Mouse (Mus musculus) B cell, adult 67 days (primary cell): Measurements from ENCODE around the gene Tmed6. TPM values are rescaled to one million over a fixed set of nuclear protein-coding genes. Genes with fewer than 3 reads are reported as not detected.

ENCODE experiments used
- total RNA-seq, 2 experiments: library from RNA; stranded (reverse); gene quantifications; 4 replicates each; pipeline ENCODE4 v1.2.4; 2023

The Tmed6 gene
- 1 to 10 TPM; 1.6 to 1.7 TPM for total RNA-seq

DNA sequence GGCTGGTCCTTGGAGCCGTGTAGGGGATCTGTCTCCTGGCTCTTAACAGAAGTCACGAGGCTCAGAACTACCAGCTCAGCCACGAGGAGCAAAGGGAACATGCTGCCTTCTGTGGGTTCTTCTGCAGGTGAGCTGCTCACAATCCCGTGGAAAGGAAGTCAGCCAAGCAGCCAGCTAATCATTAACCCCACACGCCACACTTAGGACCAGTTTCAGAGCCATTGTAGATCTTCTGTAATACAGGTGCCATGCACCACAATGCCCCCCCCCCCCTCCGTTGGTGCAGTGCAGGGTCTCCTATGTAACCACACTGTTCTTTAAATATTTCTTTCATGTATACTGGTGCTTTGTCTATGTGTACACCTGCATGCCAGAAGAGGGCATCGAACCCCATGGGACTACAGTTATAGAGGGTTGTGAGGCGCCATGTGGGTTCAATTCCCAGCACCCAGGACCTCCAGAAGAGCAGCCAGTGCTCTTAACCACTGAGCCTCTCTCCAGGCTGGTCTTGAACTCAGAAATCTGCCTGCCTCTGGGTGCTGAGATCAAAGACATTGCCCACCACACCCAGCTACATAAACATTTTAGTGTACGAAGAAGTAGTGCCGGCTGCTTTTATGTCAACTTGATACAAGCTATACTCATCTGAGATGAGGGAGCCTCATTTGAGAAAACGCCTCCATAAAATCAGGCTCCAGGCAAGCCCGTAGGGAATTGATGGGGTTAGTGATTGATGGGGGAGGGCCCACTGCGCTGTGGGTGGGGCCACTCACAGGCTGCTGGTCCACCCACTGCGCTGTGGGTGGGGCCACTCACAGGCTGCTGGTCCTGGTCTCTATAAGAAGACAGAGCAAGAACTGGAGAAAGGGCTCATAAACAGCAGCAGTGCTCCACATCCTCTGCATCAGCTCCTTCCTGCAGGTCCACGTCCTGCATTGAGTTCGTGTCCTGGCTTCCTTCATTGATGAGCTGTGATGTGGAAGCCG, at the start of gene Tmed6:
Gene Tmed6 (minus strand): TSS at position 134 of the 986 bp plus-strand sequence.

DNA sequence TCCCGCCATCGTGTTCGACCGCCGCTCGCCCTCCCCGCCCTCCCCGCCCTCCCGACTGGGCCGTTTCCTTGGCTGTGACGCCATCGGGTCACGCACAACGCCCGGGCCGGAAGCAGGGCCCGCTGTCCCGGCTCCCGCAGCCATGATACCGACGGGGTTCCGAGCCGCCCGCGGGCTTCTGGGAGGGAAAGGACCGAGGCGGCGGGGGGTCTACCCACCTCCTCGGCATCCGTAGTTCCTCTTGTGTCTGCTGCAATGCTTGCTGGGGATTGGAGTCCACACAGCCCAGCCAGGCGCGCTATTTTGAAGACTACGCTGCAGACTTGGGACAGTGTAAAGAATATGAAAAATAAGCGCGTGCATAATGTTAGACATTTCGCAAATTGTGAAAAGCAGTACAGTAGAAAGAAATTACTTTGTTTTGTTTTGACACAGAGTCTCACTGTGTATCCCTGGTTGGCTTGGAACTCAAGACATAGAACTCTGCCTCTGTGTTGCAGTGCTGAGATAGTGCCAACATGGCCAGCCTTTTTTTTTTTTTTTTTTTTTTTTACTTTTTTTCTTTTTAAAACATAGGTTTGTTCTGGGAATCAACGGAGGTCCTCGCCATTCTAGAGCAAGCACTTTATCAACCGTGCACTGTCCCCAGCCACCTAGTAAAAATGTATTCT, 31.1 kb upstream of the Tmed6 start, which contains the start of gene Terf2:
Gene Terf2 (minus strand): TSS at position 182 of the 671 bp plus-strand sequence.

DNA sequence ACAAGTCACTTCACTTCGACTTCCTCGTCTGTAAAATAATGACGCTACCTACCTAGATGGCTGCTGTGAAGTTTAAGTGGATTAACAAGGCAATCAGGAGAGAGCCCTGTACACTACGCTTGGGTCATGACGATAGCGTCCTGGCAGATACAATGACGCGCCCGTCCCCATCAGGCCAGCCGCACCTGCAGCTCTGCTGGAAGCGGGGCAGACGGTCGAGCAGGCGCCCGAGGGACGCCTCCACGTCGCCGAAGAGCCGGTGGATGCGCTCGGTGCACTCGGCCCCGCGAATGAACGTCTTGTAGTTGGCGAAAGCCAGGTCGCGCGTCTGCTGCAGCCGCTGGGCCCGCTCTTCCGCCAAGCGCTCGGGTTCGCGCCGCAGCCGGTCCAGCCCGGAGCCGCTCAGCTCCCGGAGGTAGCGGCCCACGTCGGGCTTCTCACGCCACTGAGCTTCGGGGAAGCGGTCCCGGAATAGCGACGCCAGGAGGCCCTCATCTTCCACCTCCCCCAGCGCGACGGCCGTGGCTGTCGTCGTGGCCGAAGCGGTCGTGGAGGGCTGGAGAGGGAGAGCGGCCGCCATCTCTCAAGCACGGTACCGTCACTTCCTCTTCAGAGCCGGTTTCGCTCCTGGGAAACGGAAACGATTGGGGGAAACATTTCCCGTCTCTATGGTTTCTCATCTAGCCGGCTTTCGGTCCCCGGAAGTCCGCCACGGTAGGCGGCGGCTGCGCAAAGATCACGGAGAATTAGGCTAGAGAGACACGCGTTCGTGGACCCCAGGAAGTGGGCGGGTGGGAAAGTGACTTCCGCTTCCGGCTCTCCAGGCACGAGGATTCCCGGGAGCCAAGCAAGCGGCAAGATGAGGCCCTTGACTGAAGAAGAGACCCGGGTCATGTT, 9.1 kb downstream of the Tmed6 start, which contains the start of the genes Cog8 and Nip7:
Gene Cog8 (minus strand): TSS at position 614 of the 897 bp plus-strand sequence.
Gene Nip7 (plus strand): TSS at position 802 of the 897 bp plus-strand sequence.

DNA sequence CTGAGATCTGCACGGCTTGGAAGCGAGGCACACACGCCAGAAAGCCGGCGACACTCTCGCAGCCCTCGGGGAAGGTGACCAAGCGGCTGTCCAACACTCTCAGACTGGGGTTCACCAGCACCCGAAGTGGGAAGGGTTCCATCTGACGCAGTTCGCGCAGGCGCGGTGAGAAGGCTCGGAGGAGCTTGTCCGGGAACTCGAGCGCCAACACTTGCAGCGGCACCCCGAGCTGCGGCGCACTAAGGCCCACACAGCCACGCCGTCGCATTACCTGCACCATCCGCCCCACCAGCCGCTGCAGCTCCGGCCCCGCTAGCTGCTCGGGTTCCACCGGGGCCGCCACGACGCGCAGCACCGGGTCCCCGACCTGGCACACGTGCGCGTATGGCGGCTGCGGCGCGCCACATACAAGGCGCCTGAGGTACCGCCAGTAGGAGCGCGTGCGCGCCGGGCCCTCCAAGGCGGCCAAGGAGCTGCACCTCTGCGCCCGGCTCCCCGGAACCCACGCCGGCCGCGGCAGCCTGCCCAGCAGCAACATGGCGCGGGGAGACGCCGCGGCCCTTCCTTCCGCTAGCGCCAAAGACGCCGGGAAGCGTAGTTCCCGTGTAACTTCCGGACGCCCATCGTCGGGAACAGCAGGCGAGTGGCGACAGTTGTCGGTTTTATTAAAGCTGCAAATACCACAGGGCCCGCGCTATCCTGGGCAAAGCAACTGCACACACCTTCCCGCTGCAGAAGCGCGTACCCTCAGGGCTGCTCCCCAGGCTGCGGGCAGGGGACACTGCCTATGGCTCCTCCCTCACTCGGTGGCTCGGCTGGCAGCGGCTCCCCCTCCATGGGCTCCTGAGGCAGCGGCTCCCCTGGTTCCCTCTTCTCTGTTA, 17.1 kb downstream of the Tmed6 start, which contains the start of gene Pdf:
Gene Pdf (minus strand): TSS at position 554 of the 881 bp plus-strand sequence.

DNA sequence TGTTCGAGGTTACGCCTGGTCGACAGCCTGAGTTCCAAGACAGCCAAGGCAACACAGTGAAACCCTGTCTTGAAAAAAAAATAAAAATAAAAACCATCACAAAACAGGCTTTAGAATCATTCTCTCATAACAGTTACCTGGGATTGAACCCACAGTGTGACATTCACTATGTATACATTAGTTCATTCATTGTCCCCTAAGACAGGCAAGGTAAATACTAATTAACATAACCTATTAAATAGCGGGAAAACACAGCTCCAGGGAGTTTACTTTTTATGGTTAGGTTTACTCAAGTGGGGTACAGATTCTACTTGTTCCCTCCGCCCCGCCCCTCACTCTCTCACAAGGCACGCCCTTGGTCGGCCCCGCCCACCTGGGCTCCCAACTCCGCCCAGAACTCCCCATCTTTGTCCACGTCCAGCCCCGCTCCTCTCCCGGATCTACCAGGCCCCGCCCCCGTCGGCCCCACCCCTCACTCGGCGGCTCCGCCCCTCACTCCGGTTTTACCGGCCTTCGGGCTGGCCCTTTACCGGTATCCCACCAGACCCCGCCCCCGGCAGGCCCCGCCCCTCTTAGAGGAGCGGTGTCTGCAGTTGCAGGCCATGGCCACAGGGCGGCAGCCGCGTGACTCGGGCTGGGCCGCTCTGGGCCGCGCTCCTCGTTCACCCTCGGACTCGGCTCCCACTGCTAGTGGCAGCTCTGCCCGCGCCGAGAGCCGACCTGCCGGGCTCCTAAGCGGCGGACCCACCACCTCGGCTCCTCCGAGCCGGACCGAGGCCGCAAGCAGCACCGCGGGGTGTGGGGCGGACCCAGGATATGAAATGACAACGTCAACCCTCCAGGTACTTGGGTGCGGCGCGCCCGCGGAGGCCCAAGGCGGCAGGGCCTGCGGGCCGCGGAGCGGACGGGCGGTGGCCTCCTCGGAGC, 34.5 kb downstream of the Tmed6 start, which contains the start of gene Vps4a:
Gene Vps4a (plus strand): TSS at position 573 of the 927 bp plus-strand sequence.

Other genes starting within 250 kb of the Tmed6 start
- gene Has3, start 195.4 kb downstream of the Tmed6 start, total RNA-seq: under 1 TPM; 0.44 to 0.84 TPM
- gene Utp4, start 172.0 kb downstream of the Tmed6 start, total RNA-seq: 10 to 100 TPM; 38.3 to 50.6 TPM
- gene Sntb2, start 129.9 kb downstream of the Tmed6 start, total RNA-seq: 1 to 10 TPM; 5.0 to 5.4 TPM
- gene Vps4a, start 34.4 kb downstream of the Tmed6 start, total RNA-seq: 10 to 100 TPM; 53.8 to 55.6 TPM
- gene Pdf, start 17.0 kb downstream of the Tmed6 start, total RNA-seq: 10 to 100 TPM; 16.7 to 18.0 TPM
- gene Cog8, start 9.0 kb downstream of the Tmed6 start, total RNA-seq: 10 to 100 TPM; 51.0 to 51.8 TPM
- 10 to 100 TPM; 51.7 to 62.2 TPM for gene Nip7, start 8.8 kb downstream of the Tmed6 start, total RNA-seq
- gene Terf2, start 30.9 kb upstream of the Tmed6 start, total RNA-seq: 10 to 100 TPM; 52.6 to 58.4 TPM
- 10 to 100 TPM; 37.1 to 38.1 TPM for gene Cyb5b, start 85.0 kb upstream of the Tmed6 start, total RNA-seq
- 100 to 1,000 TPM; 120 to 130 TPM for gene Nfat5, start 227.8 kb upstream of the Tmed6 start, total RNA-seq